Mouse (Mus musculus): ENCODE data around the gene Cdon. TPM values are rescaled to one million over a fixed set of nuclear protein-coding genes. Genes with fewer than 3 reads are reported as not detected.

Gene Cdon
- total and polyA plus RNA-seq, 2 experiments from 2014 or later: 1.3 to 13.7 TPM

DNA sequence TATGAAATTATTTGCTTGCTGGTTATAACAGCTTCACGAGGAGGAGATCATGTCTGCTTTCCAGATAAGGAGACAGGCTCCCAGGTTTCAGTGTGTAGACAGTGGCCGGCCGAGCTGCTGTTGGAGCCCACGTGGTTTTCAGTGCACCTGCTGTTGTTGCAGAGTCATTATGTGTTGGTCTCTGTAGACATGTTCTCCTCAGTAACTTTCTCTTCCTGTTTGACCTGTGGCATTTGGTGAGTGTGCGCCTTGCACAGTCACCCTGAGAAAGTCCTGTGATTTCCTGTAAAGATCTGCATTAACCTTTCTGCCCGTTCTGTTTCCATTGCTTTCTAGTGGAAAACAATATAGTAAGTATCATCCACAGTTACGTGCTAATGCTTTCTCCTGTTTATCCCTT is 54.5 kb downstream of the Cdon start:
- no peak for ATAC-seq
- Histone ChIP-seq H3K36me3 (ENCODE audit: insufficient read depth) (peaks cover 44% of the 10 kb centered on the region), H3K9ac (no peak overlapping the region)

DNA sequence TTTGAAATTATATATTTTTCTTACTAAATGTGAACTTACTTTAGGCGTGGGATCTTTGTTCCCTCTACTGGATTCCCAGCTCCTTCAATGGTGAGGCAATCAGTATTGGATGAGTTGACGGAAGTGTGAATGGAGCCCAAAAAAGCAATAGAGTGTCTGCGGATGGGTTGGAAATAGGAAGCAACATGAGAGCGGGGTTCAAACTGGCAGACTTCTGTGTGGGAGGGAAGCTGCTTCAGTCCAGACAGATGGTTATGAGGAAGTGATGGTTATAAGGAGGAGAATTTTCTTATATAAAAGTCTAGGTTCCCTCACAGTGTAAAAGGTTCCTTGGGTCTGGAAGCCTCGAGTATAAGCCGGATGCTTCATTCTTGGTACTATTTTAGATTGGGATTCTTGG is 58.5 kb downstream of the Cdon start:
- no peak overlapping the region for H3K4me2 ChIP-seq (ENCODE audit: low read depth)
- no peak overlapping the region for H3K4me3 ChIP-seq (ENCODE audit: low read depth, low read length)
- DNase-seq (no peak), ATAC-seq (no peak)
- WGBS: 73% methylated on average over 6 of the region's 6 CpGs
- H3K4me1 ChIP-seq (ENCODE audit: insufficient read depth): 0 out of 2 replicates have a peak, but pooled peaks cover 3% of the 10 kb centered on the region
- TF ChIP-seq CTCF (IDR thresholded peaks at IDR 0.05; ENCODE audit: low read depth): no peak
- H3K9ac ChIP-seq: no peak overlapping the region
- H3K36me3 ChIP-seq (ENCODE audit: insufficient read depth): peaks cover 35% of the 10 kb centered on the region
- no peak overlapping the region for H3K27ac ChIP-seq (ENCODE audit: low read depth, low read length)
- H3K9me3 ChIP-seq (ENCODE audit: low read length): no peaks in the 10 kb centered on the region
- no peaks in the 10 kb centered on the region for H3K27me3 ChIP-seq (ENCODE audit: insufficient read depth, low read length)

More for the DNA sequence above, 54.5 kb downstream of the Cdon start:
- Histone ChIP-seq H3K27me3 (ENCODE audit: insufficient read depth, low read length) (no peaks in the 10 kb centered on the region), H3K4me1 (ENCODE audit: insufficient read depth) (no peaks in the 10 kb centered on the region), H3K9me3 (ENCODE audit: low read length) (no peaks in the 10 kb centered on the region), H3K27ac (ENCODE audit: low read depth, low read length) (no peak overlapping the region), H3K4me3 (ENCODE audit: low read depth, low read length) (no peak overlapping the region), H3K4me2 (ENCODE audit: low read depth) (no peak overlapping the region)
- TF ChIP-seq CTCF (IDR thresholded peaks at IDR 0.05; ENCODE audit: low read depth): no peak
- no peak for DNase-seq
- WGBS: 89% methylated on average over 7 of the region's 7 CpGs

GRCm38 (mm10) chr9:35482014-35482898 is 61.3 kb downstream of the Cdon start:
- Histone ChIP-seq H3K9me3 (ENCODE audit: low read length) (no peaks in the 10 kb centered on the region), H3K9ac (no peak overlapping the region), H3K4me1 (ENCODE audit: insufficient read depth) (0 out of 2 replicates have a peak, but pooled peaks cover 3% of the 10 kb centered on the region), H3K27me3 (ENCODE audit: insufficient read depth, low read length) (no peaks in the 10 kb centered on the region), H3K36me3 (ENCODE audit: insufficient read depth) (peaks cover 26% of the 10 kb centered on the region), H3K27ac (ENCODE audit: low read depth, low read length) (peak overlapping the region; percentile 59; the same call in 1 of the 2 replicates), H3K4me3 (ENCODE audit: low read depth, low read length) (no peak overlapping the region), H3K4me2 (ENCODE audit: low read depth) (peak overlapping the region; percentile 23; the same call in 1 of the 2 replicates)
- DNase-seq: peak; percentile 67
- ATAC-seq: peak; percentile 57
- 22% methylated on average over 13 of the region's 13 CpGs for WGBS
- no peak for TF ChIP-seq CTCF (IDR thresholded peaks at IDR 0.05; ENCODE audit: low read depth)

GRCm38 (mm10) chr9:35483949-35484348 is 63.0 kb downstream of the Cdon start:
- WGBS: 90% methylated on average over 3 of the region's 3 CpGs
- Histone ChIP-seq H3K27ac (ENCODE audit: low read depth, low read length) (no peak overlapping the region), H3K4me2 (ENCODE audit: low read depth) (no peak overlapping the region), H3K27me3 (ENCODE audit: insufficient read depth, low read length) (no peaks in the 10 kb centered on the region), H3K9me3 (ENCODE audit: low read length) (no peaks in the 10 kb centered on the region), H3K36me3 (ENCODE audit: insufficient read depth) (peaks cover 24% of the 10 kb centered on the region), H3K9ac (no peak overlapping the region), H3K4me3 (ENCODE audit: low read depth, low read length) (no peak overlapping the region), H3K4me1 (ENCODE audit: insufficient read depth) (0 out of 2 replicates have a peak, but pooled peaks cover 3% of the 10 kb centered on the region)
- no peak for DNase-seq
- no peak for TF ChIP-seq CTCF (IDR thresholded peaks at IDR 0.05; ENCODE audit: low read depth)
- no peak for ATAC-seq

DNA sequence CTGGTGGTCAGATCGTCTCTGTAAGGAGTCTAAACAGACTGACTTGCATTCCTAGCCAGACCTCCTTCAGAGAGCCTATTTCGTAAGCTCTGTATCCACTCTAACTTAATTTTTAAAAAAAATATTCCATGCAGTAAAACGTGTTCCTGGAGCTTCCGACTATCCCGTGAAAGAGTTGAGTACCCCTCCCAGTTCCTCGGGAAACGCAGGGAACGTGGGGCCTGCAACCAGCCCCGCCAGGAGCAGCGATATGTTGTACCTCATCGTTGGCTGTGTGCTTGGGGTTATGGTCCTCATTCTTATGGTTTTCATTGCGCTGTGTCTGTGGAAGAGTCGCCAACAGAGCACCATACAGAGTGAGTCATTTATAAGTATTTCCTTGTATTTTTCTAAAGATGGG is 65.7 kb downstream of the Cdon start:
- Histone ChIP-seq H3K4me3 (ENCODE audit: low read depth, low read length) (no peak overlapping the region), H3K27ac (ENCODE audit: low read depth, low read length) (no peak overlapping the region), H3K4me2 (ENCODE audit: low read depth) (no peak overlapping the region), H3K9ac (no peak overlapping the region), H3K9me3 (ENCODE audit: low read length) (no peaks in the 10 kb centered on the region), H3K4me1 (ENCODE audit: insufficient read depth) (0 out of 2 replicates have a peak, but pooled peaks cover 3% of the 10 kb centered on the region), H3K27me3 (ENCODE audit: insufficient read depth, low read length) (no peaks in the 10 kb centered on the region), H3K36me3 (ENCODE audit: insufficient read depth) (peaks cover 31% of the 10 kb centered on the region)
- no peak for DNase-seq
- ATAC-seq: no peak
- 85% methylated on average over 13 of the region's 13 CpGs for WGBS
- no peak for TF ChIP-seq CTCF (IDR thresholded peaks at IDR 0.05; ENCODE audit: low read depth)

DNA sequence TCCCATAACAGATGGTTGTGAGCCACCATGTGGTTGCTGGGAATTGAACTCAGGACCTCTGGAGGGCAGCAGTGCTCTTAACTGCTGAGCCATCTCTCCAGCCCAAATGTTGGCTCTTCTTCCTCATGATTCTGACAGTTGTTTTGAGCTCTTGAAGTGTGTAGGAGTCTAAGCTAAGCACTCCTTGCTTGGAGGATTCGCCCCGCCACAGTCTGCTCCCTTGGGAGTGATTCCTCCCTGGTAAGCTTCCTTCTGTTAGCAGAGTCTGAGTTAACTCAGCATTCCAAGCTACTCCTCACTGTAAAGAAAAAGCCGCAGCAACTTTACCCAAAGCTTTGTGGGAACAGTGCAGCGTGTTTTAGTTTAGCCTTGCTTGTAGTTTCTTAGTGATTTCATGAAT is 67.6 kb downstream of the Cdon start:
- Histone ChIP-seq H3K4me3 (ENCODE audit: low read depth, low read length) (no peak overlapping the region), H3K9me3 (ENCODE audit: low read length) (no peaks in the 10 kb centered on the region), H3K4me2 (ENCODE audit: low read depth) (no peak overlapping the region), H3K27me3 (ENCODE audit: insufficient read depth, low read length) (no peaks in the 10 kb centered on the region), H3K9ac (no peak overlapping the region), H3K36me3 (ENCODE audit: insufficient read depth) (peaks cover 34% of the 10 kb centered on the region), H3K27ac (ENCODE audit: low read depth, low read length) (no peak overlapping the region), H3K4me1 (ENCODE audit: insufficient read depth) (no peaks in the 10 kb centered on the region)
- no peak for TF ChIP-seq CTCF (IDR thresholded peaks at IDR 0.05; ENCODE audit: low read depth)
- ATAC-seq: no peak
- WGBS: 80% methylated on average over 4 of the region's 4 CpGs
- no peak for DNase-seq
